ENCODE assay signal across 20 mouse cellular contexts in the genomic region with DNA sequence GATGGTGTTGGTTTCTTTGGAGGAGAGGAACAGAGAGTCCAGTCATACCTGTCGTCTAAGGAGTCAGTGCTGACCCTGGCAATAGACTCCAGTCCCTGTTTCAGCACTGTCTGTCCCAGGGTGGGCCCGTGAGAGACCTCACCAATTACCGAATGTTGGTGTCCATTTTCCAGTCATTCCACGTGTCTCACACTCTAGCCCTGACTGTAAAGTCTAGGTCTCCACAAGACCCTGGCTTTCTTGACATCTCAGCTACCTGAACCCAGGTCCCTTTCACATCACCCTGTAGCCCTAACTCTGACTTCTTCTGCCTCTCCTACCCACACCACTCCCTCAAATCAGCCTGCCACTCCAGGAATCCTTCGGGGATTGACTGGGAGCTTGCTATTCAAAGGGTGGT. TPM values are rescaled to one million over a fixed set of nuclear protein-coding genes. Genes with fewer than 3 reads are reported as not detected.
"Had no signal": no experiment of that assay in that cellular context is flagged by ENCODE, and none has a peak within 500 bp of the region (broad histone marks: within the 10 kb centered on the region; RNA-seq: fewer than 3 reads in every experiment).

No protein-coding gene starts in this region.

- H3K4me2 ChIP-seq: limb, embryonic 12.5 days; limb, embryonic 15.5 days; liver, embryonic 11.5 days; lung, embryonic 14.5 days; midbrain, embryonic 12.5 days; midbrain, embryonic 15.5 days; neural tube, embryonic 13.5 days; stomach, embryonic 15.5 days had no signal

- H3K9me3 ChIP-seq: limb, embryonic 12.5 days; limb, embryonic 15.5 days; midbrain, embryonic 12.5 days; midbrain, embryonic 15.5 days; neural tube, embryonic 13.5 days; stomach, embryonic 15.5 days had no signal

- DNase-seq: kidney, postnatal 10 days; left cerebral cortex, postnatal 4 days; liver, postnatal 0 days; retina, postnatal 1 day; right cerebral cortex, postnatal 25 days; spleen, adult 18-20 months; thymus, postnatal 25 days had no signal

- H3K27ac ChIP-seq: limb, embryonic 12.5 days; limb, embryonic 15.5 days; liver, embryonic 14.5 days; macrophage; midbrain, embryonic 12.5 days; midbrain, embryonic 15.5 days; neural tube, embryonic 13.5 days; stomach, embryonic 15.5 days had no signal

- H3K9ac ChIP-seq: limb, embryonic 12.5 days; limb, embryonic 15.5 days; liver, embryonic 14.5 days; liver, postnatal 0 days; lung, embryonic 14.5 days; midbrain, embryonic 12.5 days; midbrain, embryonic 15.5 days; neural tube, embryonic 13.5 days; stomach, embryonic 15.5 days had no signal

- H3K36me3 ChIP-seq: limb, embryonic 12.5 days; limb, embryonic 15.5 days; midbrain, embryonic 12.5 days; midbrain, embryonic 15.5 days; neural tube, embryonic 13.5 days; stomach, embryonic 15.5 days had no signal

- ATAC-seq: midbrain, embryonic 15.5 days had no signal

- H3K27me3 ChIP-seq: midbrain, embryonic 15.5 days; neural tube, embryonic 13.5 days; stomach, embryonic 15.5 days had no signal

- H3K4me3 ChIP-seq: limb, embryonic 12.5 days; limb, embryonic 15.5 days; midbrain, embryonic 12.5 days; midbrain, embryonic 15.5 days; neural tube, embryonic 13.5 days; stomach, embryonic 15.5 days had no signal

- H3K4me1 ChIP-seq: limb, embryonic 12.5 days; midbrain, embryonic 12.5 days; midbrain, embryonic 15.5 days; neural tube, embryonic 13.5 days had no signal

RNA-seq across cellular contexts. Expression of a gene that starts 26.4 kb away (rescaled TPM):
- total RNA-seq: megakaryocyte, adult 5-6 weeks; neutrophil, adult 5-6 weeks had no signal
- polyA plus RNA-seq: macrophage had no signal

RNA-seq across cellular contexts. Expression of a gene that starts 44.2 kb away (rescaled TPM):
- total RNA-seq: megakaryocyte, adult 5-6 weeks had no signal

RNA-seq across cellular contexts. Expression of a gene that starts 56.4 kb away (rescaled TPM):
- total RNA-seq: layer of hippocampus, adult 18-20 months; megakaryocyte, adult 5-6 weeks; neutrophil, adult 5-6 weeks had no signal
- polyA plus RNA-seq: macrophage had no signal
